Mouse (Mus musculus) lung, postnatal 0 days (tissue): ENCODE data around the gene Slc46a2. TPM values are rescaled to one million over a fixed set of nuclear protein-coding genes. Genes with fewer than 3 reads are reported as not detected.

Experiments used
- ATAC-seq: fragments of 200-750 bp; cut with Nextera tagmentation; 2 replicates; pipeline ENCODE4 v1.8.0; 2017; ENCODE audit warnings: moderate library complexity
- DNase-seq: peaks from one replicate; pipeline ENCODE4 v3.0.0-alpha.2; 2016; ENCODE audit warnings: low spot score
- H3K27ac ChIP-seq: fragments of 300-500 bp; sonication (generic); 2 replicates; pipeline ENCODE4 v1.5.1; 2014; ENCODE audit warnings: antibody characterized with exemption, mild to moderate bottlenecking, low read length, mixed read lengths
- H3K27me3 ChIP-seq: fragments of 300-500 bp; sonication (generic); replicated peaks from 2 replicates; pipeline ENCODE4 v1.6.1; 2014; ENCODE audit warnings: low read length, mixed read lengths; ENCODE audit not compliant: insufficient read depth
- H3K36me3 ChIP-seq: fragments of 300-500 bp; sonication (generic); 2 replicates; pipeline ENCODE4 v1.6.1; 2014; ENCODE audit warnings: low read length, mixed read lengths; ENCODE audit not compliant: insufficient read depth
- H3K4me1 ChIP-seq: fragments of 300-500 bp; sonication (generic); 2 replicates; pipeline ENCODE4 v1.6.1; 2014; ENCODE audit warnings: antibody characterized with exemption, low read depth, low read length, mixed read lengths; ENCODE audit not compliant: insufficient read depth
- H3K4me2 ChIP-seq: fragments of 300-500 bp; sonication (generic); replicated peaks from 2 replicates; pipeline ENCODE4 v1.6.1; 2014; ENCODE audit warnings: low read depth, mild to moderate bottlenecking, low read length, moderate library complexity, mixed read lengths
- H3K4me3 ChIP-seq: fragments of 300-500 bp; sonication (generic); 2 replicates; pipeline ENCODE4 v1.5.1; 2014; ENCODE audit warnings: low read depth, low read length
- H3K9ac ChIP-seq: fragments of 300-500 bp; sonication (generic); replicated peaks from 2 replicates; pipeline ENCODE4 v1.6.1; 2014; ENCODE audit warnings: low read depth, mild to moderate bottlenecking
- H3K9me3 ChIP-seq: fragments of 300-500 bp; sonication (generic); 2 replicates; pipeline ENCODE4 v1.6.1; 2016; ENCODE audit warnings: low read length, mixed read lengths
- CTCF ChIP-seq: IDR thresholded peaks from 2 replicates; pipeline ENCODE4 v1.5.1; 2016; ENCODE audit warnings: antibody characterized with exemption, mild to moderate bottlenecking
- EP300 ChIP-seq: IDR thresholded peaks from 2 replicates; pipeline ENCODE4 v1.6.1; 2016; ENCODE audit warnings: antibody characterized with exemption, mild to moderate bottlenecking, control low read depth
- WGBS: fragments of 180-500 bp; shearing (Covaris S2); extraction: QIAGEN DNeasy Blood & Tissue Kit; methylation state at CpG from one replicate; pipeline ENCODE4 v1.1.7; 2014; 5-methylcytosine and 5-hydroxymethylcytosine counted together
- polyA plus RNA-seq: library from polyadenylated mRNA; unstranded; fragments of >200 nt; fragmentation: Nextera tagmentation; extraction: Ambion mirVana; gene quantifications from 2 replicates; pipeline ENCODE4 v1.2.1, GENCODE M21; 2015

Slc46a2 gene
- polyA plus RNA-seq, 1 experiment from 2014 or later, result 0.10 TPM

DNA sequence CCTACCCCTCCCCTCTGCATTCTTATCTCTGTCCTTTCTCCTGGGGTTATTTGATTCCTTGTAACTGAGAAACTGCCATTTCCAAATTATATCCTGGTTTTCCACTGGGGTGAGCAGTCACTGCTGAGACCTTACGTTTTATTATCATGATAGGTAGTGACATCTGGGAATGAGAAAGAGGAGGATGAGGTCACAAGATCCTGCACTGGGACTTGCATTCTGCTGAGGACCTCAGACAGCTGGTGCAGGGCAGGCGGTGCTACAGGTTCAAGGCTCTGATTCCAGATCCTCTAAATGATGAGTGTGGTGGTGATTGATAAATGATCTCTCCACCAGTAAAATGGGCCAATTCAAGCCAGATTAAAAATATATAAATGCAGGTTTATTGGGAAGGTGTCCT lies 54.4 kb downstream of the Slc46a2 start:
- no peaks in the 10 kb centered on the region for H3K9me3 ChIP-seq
- no peak overlapping the region; the same call in none of the 2 replicates for H3K27ac ChIP-seq
- H3K27me3 ChIP-seq, result no peaks in the 10 kb centered on the region
- no peak overlapping the region for H3K9ac ChIP-seq
- H3K36me3 ChIP-seq, result no peaks in the 10 kb centered on the region
- no peak for TF ChIP-seq CTCF
- no peak for TF ChIP-seq EP300
- H3K4me2 ChIP-seq, result no peak overlapping the region
- ATAC-seq, result no peak
- no peak overlapping the region for H3K4me3 ChIP-seq
- 0 out of 2 replicates have a peak, but pooled peaks cover 2% of the 10 kb centered on the region for H3K4me1 ChIP-seq
- WGBS, result 71% methylated on average over 2 of the region's 2 CpGs
- no peak for DNase-seq

DNA sequence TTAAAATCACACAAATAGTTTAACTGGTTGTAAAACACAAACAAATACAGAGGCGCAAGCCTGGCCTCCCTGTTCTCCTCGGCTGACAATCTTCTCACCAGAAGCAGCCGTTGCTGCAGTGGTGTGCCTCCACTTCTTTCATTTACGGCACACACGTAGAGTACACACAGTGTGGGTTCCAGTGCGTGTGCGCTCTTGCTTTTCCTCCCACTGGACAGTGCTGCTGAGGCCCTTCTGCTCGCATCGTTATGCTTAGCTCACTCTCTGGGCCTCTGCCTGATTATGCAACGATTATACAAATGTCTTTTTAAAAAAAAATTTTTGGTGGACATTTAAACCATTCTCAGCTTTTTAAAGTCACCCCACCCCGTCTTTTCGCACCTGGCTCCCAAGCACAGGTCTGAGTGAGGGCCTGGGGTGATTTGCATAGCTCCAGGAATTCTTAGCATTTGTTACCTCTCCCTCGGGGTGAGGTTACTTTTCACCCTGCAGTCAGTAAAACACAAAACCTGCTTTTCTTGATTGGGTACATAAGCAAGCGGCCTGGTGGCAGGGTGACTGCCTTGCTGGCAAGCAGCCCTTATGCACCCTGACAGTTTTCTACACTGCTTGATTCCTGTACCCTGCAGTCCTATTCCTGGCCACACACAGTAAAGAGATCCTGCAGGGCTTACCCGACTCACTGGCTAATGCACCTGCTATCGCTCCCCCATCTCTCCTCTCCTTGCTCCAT lies 55.0 kb downstream of the Slc46a2 start:
- peak; percentile 87 for DNase-seq
- no peak for TF ChIP-seq CTCF
- 0 out of 2 replicates have a peak, but pooled peaks have one; percentile 23 for TF ChIP-seq EP300
- Histone ChIP-seq H3K4me1 (0 out of 2 replicates have a peak, but pooled peaks cover 2% of the 10 kb centered on the region), H3K4me3 (no peak overlapping the region), H3K4me2 (no peak overlapping the region), H3K9ac (no peak overlapping the region), H3K27me3 (no peaks in the 10 kb centered on the region), H3K9me3 (no peaks in the 10 kb centered on the region), H3K36me3 (no peaks in the 10 kb centered on the region), H3K27ac (peak overlapping the region; percentile 66)
- peak; percentile 84 for ATAC-seq
- 52% methylated on average over 16 of the region's 16 CpGs for WGBS

Other genes starting within 250 kb of the Slc46a2 start
- 25.9 and 26.8 TPM in 2 replicates for gene Inip, start 113.5 kb downstream of the Slc46a2 start, polyA plus RNA-seq
- gene Snx30, start 109.2 kb downstream of the Slc46a2 start, polyA plus RNA-seq, result 12.0 and 13.2 TPM in 2 replicates
- not detected in 2 replicates for gene Mup4, start 45.7 kb upstream of the Slc46a2 start, polyA plus RNA-seq
- gene Mup6, start 49.2 kb upstream of the Slc46a2 start, polyA plus RNA-seq, result not detected in 2 replicates
- not detected in 2 replicates for gene Mup7, start 155.4 kb upstream of the Slc46a2 start, polyA plus RNA-seq
- gene Mup2, start 239.2 kb upstream of the Slc46a2 start, polyA plus RNA-seq, result not detected in 2 replicates